Mouse (Mus musculus) NIH3T3 (cell line): ENCODE results near the gene Perp.

ENCODE experiments used
- DNase-seq: peaks from one replicate; pipeline ENCODE4 v3.0.0-alpha.2; 2012; ENCODE audit warnings: low read depth

The Perp gene

GRCm38 (mm10) chr10:18863332-18863731 is 18.5 kb downstream of the Perp start:
- DNase-seq = no peak

- no peak for DNase-seq
These were observed 19.9 kb downstream of the Perp start for GRCm38 (mm10) chr10:18864753-18865152.

- DNase-seq = no peak
These were observed 26.2 kb downstream of the Perp start for GRCm38 (mm10) chr10:18870990-18871389.

- no peak for DNase-seq
These were observed 31.4 kb downstream of the Perp start for GRCm38 (mm10) chr10:18876211-18876610.

- no peak for DNase-seq
These were observed 33.3 kb downstream of the Perp start for GRCm38 (mm10) chr10:18878111-18878510.

GRCm38 (mm10) chr10:18879160-18879559 is 34.3 kb downstream of the Perp start:
- no peak for DNase-seq

GRCm38 (mm10) chr10:18879690-18880089 is 34.9 kb downstream of the Perp start:
- DNase-seq = no peak

GRCm38 (mm10) chr10:18882190-18882589 is 37.4 kb downstream of the Perp start:
- DNase-seq = no peak

- peak; percentile 8 for DNase-seq
These were observed 42.3 kb downstream of the Perp start for GRCm38 (mm10) chr10:18886918-18887625.

- DNase-seq = no peak
These were observed 43.9 kb downstream of the Perp start for GRCm38 (mm10) chr10:18888751-18889150.

- DNase-seq = no peak
These were observed 44.4 kb downstream of the Perp start for GRCm38 (mm10) chr10:18889255-18889654.

GRCm38 (mm10) chr10:18891110-18891509 is 46.3 kb downstream of the Perp start:
- DNase-seq = no peak

- DNase-seq = no peak
These were observed 47.3 kb downstream of the Perp start for GRCm38 (mm10) chr10:18892102-18892501.

GRCm38 (mm10) chr10:18894259-18895166 is 49.7 kb downstream of the Perp start:
- peak; percentile 46 for DNase-seq

GRCm38 (mm10) chr10:18904108-18904507 is 59.3 kb downstream of the Perp start:
- peak; percentile 71 for DNase-seq
